Mouse (Mus musculus) forebrain, embryonic 12.5 days (tissue): ENCODE measurements around the gene Emid1. TPM values are rescaled to one million over a fixed set of nuclear protein-coding genes. Genes with fewer than 3 reads are reported as not detected.

ENCODE experiments used
- ATAC-seq: fragments of 200-750 bp; cut with Nextera tagmentation; 2 replicates; pipeline ENCODE4 v1.8.0; 2017; ENCODE audit warnings: moderate TSS enrichment; ENCODE audit not compliant: low FRiP score
- H3K27ac ChIP-seq: fragments of 300-500 bp; sonication (generic); 2 replicates; pipeline ENCODE4 v1.5.1; 2016; ENCODE audit warnings: mild to moderate bottlenecking
- H3K27me3 ChIP-seq: fragments of 300-500 bp; sonication (generic); 2 replicates; pipeline ENCODE4 v1.6.1; 2016; ENCODE audit warnings: mild to moderate bottlenecking
- H3K36me3 ChIP-seq: fragments of 300-500 bp; sonication (generic); replicated peaks from 2 replicates; pipeline ENCODE4 v1.6.1; 2016; ENCODE audit warnings: mild to moderate bottlenecking
- H3K4me1 ChIP-seq: fragments of 300-500 bp; sonication (generic); 2 replicates; pipeline ENCODE4 v1.6.1; 2016
- H3K4me2 ChIP-seq: fragments of 300-500 bp; sonication (generic); 2 replicates; pipeline ENCODE4 v1.6.1; 2016; ENCODE audit warnings: mild to moderate bottlenecking, moderate library complexity
- H3K4me3 ChIP-seq: fragments of 300-500 bp; sonication (generic); replicated peaks from 2 replicates; pipeline ENCODE4 v1.5.1; 2016; ENCODE audit warnings: mild to moderate bottlenecking
- H3K9ac ChIP-seq: fragments of 300-500 bp; sonication (generic); 2 replicates; pipeline ENCODE4 v1.6.1; 2016; ENCODE audit warnings: mild to moderate bottlenecking
- H3K9me3 ChIP-seq: fragments of 300-500 bp; sonication (generic); 2 replicates; pipeline ENCODE4 v1.6.1; 2016
- WGBS: fragments of 180-500 bp; shearing (Covaris S2); methylation state at CpG from one replicate; pipeline ENCODE4 v1.1.7; 2016; 5-methylcytosine and 5-hydroxymethylcytosine counted together
- polyA plus RNA-seq: library from polyadenylated mRNA; unstranded; fragments of >200 nt; fragmentation: Nextera tagmentation; extraction: Ambion mirVana; gene quantifications from 2 replicates; pipeline ENCODE4 v1.2.1, GENCODE M21; 2016

The Emid1 gene
- polyA plus RNA-seq, 1 experiment from 2014 or later, result 16.0 TPM

DNA sequence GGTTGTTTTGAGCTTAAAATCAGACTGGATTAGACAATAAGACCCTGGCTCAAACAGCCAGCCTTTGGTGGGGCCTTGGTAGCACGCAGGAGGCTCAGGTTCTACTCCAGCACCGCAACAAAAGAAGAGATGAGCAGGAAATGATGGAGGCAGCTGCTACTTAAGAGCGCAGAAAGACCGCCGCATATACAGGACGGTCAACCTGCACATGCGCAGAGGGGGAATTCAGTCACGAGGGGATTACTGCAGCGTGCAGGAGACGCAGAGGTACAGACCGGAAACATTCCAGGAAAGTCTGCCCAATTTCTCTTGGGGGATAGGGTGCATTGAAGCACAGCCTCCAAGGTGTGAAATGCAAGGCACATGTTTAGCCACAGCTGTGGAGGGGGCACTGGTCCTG is 6.0 kb upstream of the Emid1 start:
- 86% methylated on average over 11 of the region's 11 CpGs for WGBS
- no peak for ATAC-seq
- H3K27ac ChIP-seq, result no peak overlapping the region
- H3K4me1 ChIP-seq, result 0 out of 2 replicates have a peak, but pooled peaks cover 4% of the 10 kb centered on the region
- H3K27me3 ChIP-seq, result peaks cover 13% of the 10 kb centered on the region
- no peak overlapping the region for H3K9ac ChIP-seq
- no peak overlapping the region for H3K4me2 ChIP-seq
- H3K36me3 ChIP-seq, result no peaks in the 10 kb centered on the region
- H3K9me3 ChIP-seq, result 0 out of 2 replicates have a peak, but pooled peaks cover 6% of the 10 kb centered on the region
- H3K4me3 ChIP-seq, result no peak overlapping the region

- peaks cover 24% of the 10 kb centered on the region for H3K4me1 ChIP-seq
- H3K4me3 ChIP-seq, result no peak overlapping the region
- H3K36me3 ChIP-seq, result no peaks in the 10 kb centered on the region
- H3K27me3 ChIP-seq, result peaks cover 29% of the 10 kb centered on the region
- WGBS, result 52% methylated on average over 10 of the region's 10 CpGs
- H3K27ac ChIP-seq, result no peak overlapping the region
- H3K9me3 ChIP-seq, result no peaks in the 10 kb centered on the region
- H3K4me2 ChIP-seq, result no peak overlapping the region
- no peak overlapping the region for H3K9ac ChIP-seq
- no peak for ATAC-seq
Measured at GRCm38 (mm10) chr11:5154961-5155805, 3.1 kb upstream of the Emid1 start.

DNA sequence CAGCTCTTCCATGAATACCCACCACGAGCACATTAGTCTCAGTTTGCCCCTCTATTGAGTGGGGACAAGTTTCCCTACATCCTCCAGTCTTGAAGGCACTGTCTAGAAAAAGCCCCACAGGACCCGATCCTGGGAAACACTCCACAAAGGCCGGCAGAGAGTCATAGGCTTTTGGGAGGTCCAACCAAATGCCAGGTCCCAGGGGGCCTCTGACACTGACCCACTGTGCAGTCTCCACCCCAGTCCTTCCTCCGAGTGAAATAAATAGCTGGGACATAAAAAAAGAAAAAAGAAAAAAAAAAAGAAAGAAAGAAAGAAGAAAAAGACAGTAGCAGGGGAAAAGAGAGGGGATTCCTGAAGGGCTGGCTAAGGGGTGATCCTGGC is 818 bp downstream of the Emid1 start:
- no peaks in the 10 kb centered on the region for H3K36me3 ChIP-seq

DNA sequence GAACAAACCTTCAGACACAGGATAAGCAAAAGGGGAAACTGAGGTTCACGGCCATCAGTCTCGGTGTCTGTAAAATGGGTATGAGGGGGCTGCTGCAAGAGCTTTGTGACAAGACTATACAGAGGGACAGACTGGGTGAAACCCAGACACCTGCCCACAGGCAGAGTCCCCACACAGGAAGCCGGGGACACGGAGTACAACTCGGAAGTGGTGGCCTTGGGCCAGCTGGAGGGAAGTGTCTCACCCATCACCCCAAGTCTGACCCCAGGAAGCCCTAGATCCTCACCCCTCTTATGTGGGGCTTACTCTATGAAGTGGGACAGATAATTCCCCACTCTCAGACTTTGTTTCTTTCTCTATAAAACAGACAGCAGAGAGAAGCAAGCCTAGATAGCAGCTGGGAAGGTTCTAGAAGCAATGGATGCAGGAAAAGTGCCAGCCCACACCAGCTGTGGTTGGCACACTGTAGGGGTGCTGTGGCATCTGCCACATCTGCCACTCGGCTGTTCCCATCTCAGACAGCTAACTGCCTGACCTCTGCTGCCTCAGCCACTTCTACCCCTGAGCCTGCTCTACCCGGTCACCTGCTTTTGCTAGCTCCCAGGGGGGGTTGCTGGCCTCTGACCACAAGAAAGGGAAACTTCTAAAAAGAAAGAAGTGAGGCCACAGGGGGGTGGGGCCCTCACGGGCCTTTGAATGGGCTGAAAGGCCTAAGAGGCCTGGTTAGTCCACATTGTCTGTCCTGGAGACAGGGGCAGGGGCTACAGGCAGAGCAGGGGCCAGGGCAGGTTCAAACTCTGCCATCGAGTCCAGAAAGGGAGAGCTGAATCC is 1.4 kb downstream of the Emid1 start:
- no peak overlapping the region for H3K27ac ChIP-seq
- H3K27me3 ChIP-seq, result peaks cover 39% of the 10 kb centered on the region
- H3K9me3 ChIP-seq, result no peaks in the 10 kb centered on the region
- no peak for ATAC-seq
- H3K9ac ChIP-seq, result no peak overlapping the region; the same call in 1 of the 2 replicates
- peak overlapping the region; percentile 87; the same call in 1 of the 2 replicates for H3K4me2 ChIP-seq
- no peaks in the 10 kb centered on the region for H3K36me3 ChIP-seq
- no peak overlapping the region for H3K4me3 ChIP-seq
- 49% methylated on average over 9 of the region's 9 CpGs for WGBS
- H3K4me1 ChIP-seq, result peaks cover 46% of the 10 kb centered on the region

More for the DNA sequence above, 818 bp downstream of the Emid1 start:
- peaks cover 46% of the 10 kb centered on the region for H3K4me1 ChIP-seq
- peaks cover 39% of the 10 kb centered on the region for H3K27me3 ChIP-seq
- peak overlapping the region; percentile 70; the same call in 1 of the 2 replicates for H3K9ac ChIP-seq
- peak overlapping the region; percentile 87 for H3K4me2 ChIP-seq
- WGBS, result 10% methylated on average over 4 of the region's 4 CpGs
- ATAC-seq, result no peak
- H3K27ac ChIP-seq, result no peak overlapping the region
- H3K9me3 ChIP-seq, result no peaks in the 10 kb centered on the region
- peak overlapping the region; percentile 57 for H3K4me3 ChIP-seq

GRCm38 (mm10) chr11:5149955-5150354 is 2.1 kb downstream of the Emid1 start:
- Histone ChIP-seq H3K4me3 (no peak overlapping the region), H3K36me3 (no peaks in the 10 kb centered on the region), H3K27ac (no peak overlapping the region), H3K27me3 (peaks cover 38% of the 10 kb centered on the region), H3K4me1 (peaks cover 42% of the 10 kb centered on the region), H3K9ac (no peak overlapping the region), H3K4me2 (no peak overlapping the region), H3K9me3 (no peaks in the 10 kb centered on the region)
- WGBS, result 62% methylated on average over 9 of the region's 9 CpGs
- ATAC-seq, result no peak

GRCm38 (mm10) chr11:5149249-5149648 is 2.8 kb downstream of the Emid1 start:
- no peak for ATAC-seq
- Histone ChIP-seq H3K9ac (peak overlapping the region; percentile 25; the same call in 1 of the 2 replicates), H3K27me3 (peaks cover 32% of the 10 kb centered on the region), H3K4me3 (no peak overlapping the region), H3K4me2 (no peak overlapping the region; the same call in 1 of the 2 replicates), H3K9me3 (no peaks in the 10 kb centered on the region), H3K4me1 (peaks cover 42% of the 10 kb centered on the region), H3K36me3 (no peaks in the 10 kb centered on the region), H3K27ac (no peak overlapping the region)
- WGBS, result 14% methylated on average over 7 of the region's 7 CpGs

GRCm38 (mm10) chr11:5145600-5145999 is 6.5 kb downstream of the Emid1 start:
- Histone ChIP-seq H3K4me3 (no peak overlapping the region), H3K36me3 (no peaks in the 10 kb centered on the region), H3K9me3 (no peaks in the 10 kb centered on the region), H3K4me2 (no peak overlapping the region), H3K4me1 (peaks cover 28% of the 10 kb centered on the region), H3K9ac (no peak overlapping the region), H3K27ac (no peak overlapping the region), H3K27me3 (peaks cover 15% of the 10 kb centered on the region; the same call in 1 of the 2 replicates)
- 73% methylated on average over 3 of the region's 3 CpGs for WGBS
- ATAC-seq, result no peak

GRCm38 (mm10) chr11:5141965-5142364 is 10.1 kb downstream of the Emid1 start:
- no peaks in the 10 kb centered on the region for H3K9me3 ChIP-seq
- no peak overlapping the region for H3K4me3 ChIP-seq
- H3K4me2 ChIP-seq, result no peak overlapping the region
- H3K9ac ChIP-seq, result no peak overlapping the region
- no peaks in the 10 kb centered on the region for H3K27me3 ChIP-seq
- no peaks in the 10 kb centered on the region for H3K36me3 ChIP-seq
- 86% methylated on average over 2 of the region's 2 CpGs for WGBS
- no peak for ATAC-seq
- no peak overlapping the region for H3K27ac ChIP-seq
- peaks cover 9% of the 10 kb centered on the region for H3K4me1 ChIP-seq

- Histone ChIP-seq H3K9ac (no peak overlapping the region), H3K9me3 (no peaks in the 10 kb centered on the region), H3K4me1 (peaks cover 9% of the 10 kb centered on the region), H3K36me3 (no peaks in the 10 kb centered on the region), H3K27ac (no peak overlapping the region), H3K4me2 (no peak overlapping the region), H3K27me3 (no peaks in the 10 kb centered on the region), H3K4me3 (no peak overlapping the region)
- no peak for ATAC-seq
- 85% methylated on average over 5 of the region's 5 CpGs for WGBS
Measured at GRCm38 (mm10) chr11:5141252-5141651, 10.8 kb downstream of the Emid1 start.

GRCm38 (mm10) chr11:5140619-5141018 is 11.4 kb downstream of the Emid1 start:
- no peaks in the 10 kb centered on the region for H3K9me3 ChIP-seq
- H3K27me3 ChIP-seq, result no peaks in the 10 kb centered on the region
- H3K4me3 ChIP-seq, result no peak overlapping the region
- WGBS, result 61% methylated on average over 8 of the region's 8 CpGs
- H3K9ac ChIP-seq, result no peak overlapping the region
- no peak for ATAC-seq
- no peak overlapping the region for H3K27ac ChIP-seq
- H3K4me2 ChIP-seq, result no peak overlapping the region
- peaks cover 9% of the 10 kb centered on the region for H3K4me1 ChIP-seq
- H3K36me3 ChIP-seq, result no peaks in the 10 kb centered on the region

DNA sequence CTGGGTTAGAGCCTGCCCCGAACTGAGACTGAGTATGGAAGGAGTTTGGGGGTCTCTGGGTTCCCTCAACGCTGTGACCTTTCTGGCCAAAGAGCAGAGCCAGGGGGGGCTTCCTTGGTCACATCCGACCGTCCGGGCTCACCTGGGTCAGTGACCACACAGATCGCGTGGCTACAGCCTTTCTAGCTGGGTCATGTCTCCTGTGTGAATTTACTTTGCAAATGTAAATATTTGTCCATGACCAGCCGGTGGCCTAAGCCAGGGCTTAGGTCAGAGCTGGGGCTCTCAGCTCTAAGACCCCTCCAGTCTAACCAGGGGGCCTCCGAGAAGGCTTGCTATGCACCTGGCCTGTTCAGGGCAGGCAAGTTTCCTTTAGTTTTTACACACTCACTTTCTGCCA is 12.7 kb downstream of the Emid1 start:
- no peaks in the 10 kb centered on the region for H3K27me3 ChIP-seq
- H3K9me3 ChIP-seq, result no peaks in the 10 kb centered on the region
- H3K4me2 ChIP-seq, result no peak overlapping the region
- H3K9ac ChIP-seq, result no peak overlapping the region
- ATAC-seq, result no peak
- H3K4me1 ChIP-seq, result peaks cover 9% of the 10 kb centered on the region
- 90% methylated on average over 9 of the region's 9 CpGs for WGBS
- H3K4me3 ChIP-seq, result no peak overlapping the region
- H3K36me3 ChIP-seq, result no peaks in the 10 kb centered on the region
- H3K27ac ChIP-seq, result no peak overlapping the region

GRCm38 (mm10) chr11:5138642-5139041 is 13.4 kb downstream of the Emid1 start:
- 94% methylated on average over 2 of the region's 2 CpGs for WGBS
- Histone ChIP-seq H3K4me3 (no peak overlapping the region), H3K9me3 (no peaks in the 10 kb centered on the region), H3K27ac (no peak overlapping the region), H3K4me2 (no peak overlapping the region), H3K9ac (no peak overlapping the region), H3K27me3 (no peaks in the 10 kb centered on the region), H3K4me1 (peaks cover 9% of the 10 kb centered on the region), H3K36me3 (no peaks in the 10 kb centered on the region)
- ATAC-seq, result no peak
